31 mouse cellular contexts compared by ENCODE assay signal in the genomic region with DNA sequence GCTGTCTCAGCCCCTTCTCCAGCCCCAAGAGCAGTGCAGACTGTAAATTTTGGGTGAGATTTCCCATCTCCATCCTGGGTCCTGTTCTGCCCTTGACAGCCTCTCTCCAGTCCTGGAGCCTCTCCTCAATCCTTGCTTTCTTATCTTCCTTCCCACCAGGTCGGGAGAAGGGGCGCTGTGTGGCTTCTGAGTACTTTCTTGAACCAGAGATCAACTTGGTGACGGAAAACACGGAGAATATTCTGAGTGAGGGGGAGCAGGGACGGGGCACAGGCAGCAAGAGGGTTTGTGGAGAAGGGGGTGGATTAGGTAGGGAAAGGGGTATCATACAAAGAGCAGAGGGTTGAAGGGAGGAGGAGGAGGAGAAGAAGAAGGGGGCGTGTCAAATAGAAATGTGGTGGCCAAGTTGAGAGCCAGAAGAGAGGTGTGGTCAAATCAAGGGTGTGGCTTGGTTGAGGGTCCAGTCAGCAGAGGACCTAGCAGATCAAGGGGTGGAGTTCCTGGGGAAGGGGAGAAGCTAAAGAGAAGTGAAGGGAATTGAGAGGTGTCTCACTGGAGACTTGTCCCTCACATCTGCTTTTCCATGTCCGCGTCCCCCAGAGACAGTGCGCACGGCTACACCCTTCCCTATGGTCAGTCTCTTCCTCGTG. TPM values are rescaled to one million over a fixed set of nuclear protein-coding genes. Genes with fewer than 3 reads are reported as not detected.
"Had no signal": no experiment of that assay in that cellular context is flagged by ENCODE, and none has a peak within 500 bp of the region (broad histone marks: within the 10 kb centered on the region; RNA-seq: fewer than 3 reads in every experiment).

No protein-coding gene starts in this region.

- ATAC-seq: hindbrain, postnatal 0 days; intestine, embryonic 16.5 days; liver, postnatal 0 days had no signal

- H3K27me3 ChIP-seq: hindbrain, embryonic 12.5 days; limb, embryonic 12.5 days had no signal

- H3K4me1 ChIP-seq: heart, embryonic 13.5 days; heart, embryonic 15.5 days; liver, embryonic 13.5 days; liver, embryonic 15.5 days had no signal

- H3K4me2 ChIP-seq: heart, embryonic 11.5 days; heart, embryonic 13.5 days; heart, embryonic 15.5 days; hindbrain, embryonic 12.5 days; hindbrain, embryonic 14.5 days; kidney, embryonic 15.5 days; limb, embryonic 12.5 days; liver, embryonic 11.5 days; liver, embryonic 13.5 days; liver, embryonic 15.5 days had no signal

- H3K4me3 ChIP-seq: gastrocnemius, adult 2 months; heart, adult 2 months; heart, embryonic 13.5 days; heart, embryonic 15.5 days; hindbrain, embryonic 12.5 days; kidney, embryonic 15.5 days; left cerebral cortex, adult 2 months; limb, embryonic 10.5 days; limb, embryonic 12.5 days; liver, embryonic 13.5 days; liver, embryonic 15.5 days had no signal

- H3K9me3 ChIP-seq: heart, embryonic 13.5 days; heart, embryonic 15.5 days; hindbrain, embryonic 12.5 days; kidney, embryonic 15.5 days; limb, embryonic 10.5 days; limb, embryonic 12.5 days; liver, embryonic 13.5 days; liver, embryonic 15.5 days had no signal

- H3K9ac ChIP-seq: heart, embryonic 13.5 days; heart, embryonic 15.5 days; hindbrain, embryonic 12.5 days; hindbrain, embryonic 14.5 days; kidney, embryonic 15.5 days; limb, embryonic 12.5 days; liver, embryonic 13.5 days; liver, embryonic 15.5 days; liver, postnatal 0 days had no signal

- H3K36me3 ChIP-seq: heart, embryonic 13.5 days; heart, embryonic 15.5 days; liver, embryonic 13.5 days; liver, embryonic 15.5 days had no signal

- H3K27ac ChIP-seq: gastrocnemius, adult 2 months; heart, adult 2 months; heart, embryonic 13.5 days; heart, embryonic 15.5 days; hindbrain, embryonic 12.5 days; hindbrain, embryonic 14.5 days; hindbrain, postnatal 0 days; kidney, embryonic 15.5 days; kidney, postnatal 0 days; left cerebral cortex, adult 2 months; limb, embryonic 10.5 days; limb, embryonic 12.5 days; liver, embryonic 13.5 days; liver, embryonic 15.5 days had no signal

- DNase-seq: gastrocnemius, adult 2 months; gastrocnemius, postnatal 14 days; gastrocnemius, postnatal 36 days; heart, adult 11 months; heart, adult 2 months; heart, postnatal 14 days; heart, postnatal 36 days; kidney, adult 11 months; kidney, adult 2 months; kidney, adult 9 months; kidney, postnatal 14 days; kidney, postnatal 36 days; liver; liver, embryonic 13.5 days; liver, postnatal 0 days had no signal

RNA-seq across cellular contexts. Expression of a gene that starts 5.7 kb away (rescaled TPM):
- total RNA-seq: hematopoietic stem cell, adult 5-6 weeks had no signal
- polyA plus RNA-seq: liver, embryonic 13.5 days had no signal

RNA-seq across cellular contexts. Expression of a gene that starts 49.4 kb away (rescaled TPM):
- total RNA-seq: hematopoietic stem cell, adult 5-6 weeks had no signal
- polyA plus RNA-seq: limb, embryonic 12.5 days; liver, embryonic 11.5 days; liver, embryonic 15.5 days had no signal

RNA-seq across cellular contexts. Expression of a gene that starts 52.1 kb away (rescaled TPM):
- total RNA-seq: gastrocnemius, adult 2 months; gastrocnemius, postnatal 14 days; gastrocnemius, postnatal 36 days; heart, adult 2 months; heart, postnatal 14 days; heart, postnatal 36 days; hematopoietic stem cell, adult 5-6 weeks had no signal
- polyA plus RNA-seq: heart, adult 2 months; heart, postnatal 0 days; liver, embryonic 15.5 days; liver, postnatal 0 days had no signal
